Mouse (Mus musculus): Measurements from ENCODE around the gene Aco2. TPM values are rescaled to one million over a fixed set of nuclear protein-coding genes. Genes with fewer than 3 reads are reported as not detected.
A peak's percentile ranks its signal among the peaks of the same experiment; 100 is the strongest.

Aco2 gene
- total RNA-seq, 2 experiments from 2014 or later, result 420 to 427 TPM

DNA sequence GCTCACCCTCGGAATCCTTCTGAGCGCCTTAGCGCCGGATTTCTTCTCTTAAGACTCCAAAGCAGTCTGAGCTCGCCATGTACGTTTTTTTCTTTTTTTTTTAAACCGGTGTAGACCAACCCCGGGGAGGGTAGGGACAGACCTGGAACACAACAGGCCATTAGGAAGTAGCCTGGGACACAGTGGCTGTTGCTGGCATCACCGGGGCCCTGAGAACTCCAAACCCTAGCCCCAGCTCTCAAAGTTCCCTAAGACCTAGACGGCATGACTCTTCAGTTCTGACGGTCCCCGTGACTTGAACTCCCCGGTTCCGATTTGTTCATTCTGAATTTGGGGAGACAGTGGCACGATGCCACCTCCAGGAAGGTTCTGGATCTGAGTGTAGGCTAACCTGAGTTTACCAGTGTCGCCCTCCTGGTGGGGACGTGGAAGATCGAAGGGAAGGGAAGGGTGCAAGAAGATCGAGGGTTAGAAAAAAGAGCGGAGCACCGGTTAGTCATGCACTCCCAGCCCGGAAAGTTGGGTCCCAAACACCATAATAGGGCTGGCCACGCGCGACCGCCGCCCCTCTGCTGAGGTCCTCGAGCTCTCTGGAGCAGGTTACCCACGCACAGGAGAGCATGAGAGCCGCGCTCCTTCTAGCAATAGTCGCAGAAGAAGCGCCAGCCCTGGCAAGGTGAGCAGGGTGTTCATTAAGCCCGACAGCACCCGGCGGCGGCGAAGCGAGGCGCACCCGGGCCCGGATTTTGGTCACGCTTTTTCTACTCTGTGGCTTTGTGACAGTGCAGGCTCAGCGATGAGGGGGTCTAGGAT is 13.4 kb upstream of the Aco2 start, which contains the start of gene Tob2:
Gene Tob2, minus strand, starts transcription at position 280 of the 813 bp plus-strand sequence.
- peak; percentile 56 to 63 for DNase-seq (ENCODE audit: extremely low spot score in 1 of 2, low spot score in 2 of 2)
- intact Hi-C loops (cut with DNase I), result loop anchor here (1.0 to 2.0 kb wide), 2 partner anchors 14 to 56 kb away; partner anchors contain the start of genes Aco2 and Tef
- TF ChIP-seq CTCF (IDR thresholded peaks at IDR 0.05), result no peak; the same call in 1 of the 2 replicates
- H3K4me3 ChIP-seq, result peak within 1 kb of the TSS; percentile 98
- H3K27ac ChIP-seq, result peak within 1 kb of the TSS; percentile 99

- DNase-seq (ENCODE audit: extremely low spot score in 1 of 2, low spot score in 2 of 2), result peak; percentile 78 to 83
- intact Hi-C loops (cut with DNase I), result loop anchor here (2.0 kb wide), 1 partner anchor 13 kb away; the partner anchor contains the start of gene Aco2
- TF ChIP-seq CTCF (IDR thresholded peaks at IDR 0.05), result no peak
- Histone ChIP-seq H3K4me3 (peak overlapping the region; percentile 98), H3K27ac (peak overlapping the region; percentile 99)
Observed at GRCm38 (mm10) chr15:81859330-81860255, 12.5 kb upstream of the Aco2 start.

DNA sequence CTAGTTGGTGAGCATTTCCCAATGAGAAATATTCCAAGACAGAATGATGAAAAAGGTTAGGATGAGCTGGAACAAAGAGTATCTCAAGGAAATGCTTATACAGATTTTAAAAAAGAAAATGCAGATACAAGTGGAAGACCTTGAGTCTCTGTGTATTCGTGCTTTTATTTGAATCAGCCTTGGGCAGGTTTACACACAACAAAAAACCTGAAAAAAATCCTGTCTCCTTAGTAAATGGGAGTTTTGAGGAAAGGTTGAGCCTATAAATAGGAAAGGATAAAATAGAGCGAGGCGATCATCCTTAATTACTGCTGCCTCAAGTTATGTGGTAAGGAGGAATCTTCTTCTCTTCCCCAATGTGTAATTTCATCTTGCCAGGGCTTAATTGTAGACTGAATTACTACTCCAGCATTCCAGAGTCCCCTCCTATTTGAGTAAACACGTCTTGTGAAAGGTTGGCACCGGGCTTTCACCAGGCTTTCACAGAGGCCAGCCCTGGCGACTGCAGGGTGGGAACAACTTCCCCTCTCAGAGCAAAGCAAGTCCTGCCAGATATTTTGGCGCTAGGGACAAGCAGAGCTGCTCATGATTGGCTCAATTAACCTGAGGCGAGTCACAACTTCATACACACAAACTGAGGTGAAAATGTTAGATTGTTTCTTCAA is 11.5 kb upstream of the Aco2 start:
- H3K4me3 ChIP-seq, result peak overlapping the region; percentile 38
- peak overlapping the region; percentile 94 for H3K27ac ChIP-seq
- intact Hi-C loops (cut with DNase I), result no loop called here
- no peak for DNase-seq (ENCODE audit: extremely low spot score in 1 of 2, low spot score in 2 of 2)
- TF ChIP-seq CTCF (IDR thresholded peaks at IDR 0.05), result no peak

GRCm38 (mm10) chr15:81864238-81864637 is 7.9 kb upstream of the Aco2 start:
- intact Hi-C loops (cut with DNase I), result no loop called here
- no peak for DNase-seq (ENCODE audit: extremely low spot score in 1 of 2, low spot score in 2 of 2)
- no peak for TF ChIP-seq CTCF (IDR thresholded peaks at IDR 0.05)
- no peak overlapping the region for H3K4me3 ChIP-seq
- no peak overlapping the region for H3K27ac ChIP-seq

GRCm38 (mm10) chr15:81869985-81870384 is 2.1 kb upstream of the Aco2 start:
- intact Hi-C loops (cut with DNase I), result no loop called here
- no peak for TF ChIP-seq CTCF (IDR thresholded peaks at IDR 0.05)
- DNase-seq (ENCODE audit: extremely low spot score in 1 of 2, low spot score in 2 of 2), result no peak
- Histone ChIP-seq H3K27ac (no peak overlapping the region), H3K4me3 (no peak overlapping the region)

- H3K4me3 ChIP-seq, result peak within 1 kb of the TSS; percentile 83
- no peak for TF ChIP-seq CTCF (IDR thresholded peaks at IDR 0.05)
- DNase-seq (ENCODE audit: extremely low spot score in 1 of 2, low spot score in 2 of 2), result peak; percentile 81 to 85
- intact Hi-C loops (cut with DNase I), result loop anchor here (2.0 kb wide), 1 partner anchor 13 kb away; the partner anchor contains the start of gene Tob2
- H3K27ac ChIP-seq, result peak within 1 kb of the TSS; percentile 100
Observed at GRCm38 (mm10) chr15:81871604-81872261, 376 bp upstream of the Aco2 start, which contains the start of gene Phf5a. Gene Phf5a, minus strand, starts transcription at chr15:81871911.

DNA sequence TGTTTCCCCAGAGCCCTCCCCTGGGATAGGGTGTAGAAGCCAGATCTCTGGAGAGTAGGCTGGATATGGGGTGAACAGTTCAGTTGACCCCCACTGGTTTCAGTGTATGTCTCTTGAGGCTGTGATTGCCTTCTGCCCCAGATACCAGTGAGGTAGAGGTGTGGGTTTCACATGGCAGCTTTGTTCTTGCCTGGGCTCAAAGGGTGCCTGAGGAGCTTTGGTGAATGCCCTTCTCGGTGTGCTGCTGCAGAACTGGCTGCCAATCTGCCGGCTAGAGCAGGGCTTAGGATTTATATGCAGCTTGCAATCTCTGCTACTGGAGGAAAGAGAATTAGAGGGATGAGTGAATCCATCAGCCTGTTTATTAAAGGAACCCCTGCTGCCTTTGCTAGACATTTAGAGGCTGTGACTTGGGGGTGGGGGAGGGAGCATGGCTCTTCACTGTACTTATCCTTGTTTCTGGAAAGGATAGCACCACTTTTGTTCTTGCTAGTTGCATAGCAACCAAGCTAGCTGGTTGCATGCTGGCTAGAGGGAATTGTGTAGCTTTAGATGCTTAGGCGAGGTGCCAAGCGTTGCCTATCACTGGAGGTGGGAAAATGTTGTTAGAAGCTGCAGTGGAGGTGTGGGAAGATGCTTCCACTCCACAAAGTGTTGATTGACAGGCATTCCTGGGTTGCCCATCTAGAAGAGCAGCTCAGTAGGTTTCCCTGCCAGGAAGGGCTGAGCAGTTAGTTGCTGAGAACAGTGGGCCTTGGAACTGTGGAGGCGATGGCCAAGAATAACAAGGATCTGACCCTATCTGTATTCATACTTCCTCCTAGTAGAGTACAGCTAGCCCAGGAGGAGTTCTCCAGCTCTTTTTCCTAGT is 7.7 kb downstream of the Aco2 start:
- intact Hi-C loops (cut with DNase I), result no loop called here
- peak overlapping the region; percentile 81 for H3K27ac ChIP-seq
- peak overlapping the region; percentile 26; the same call in 1 of the 2 replicates for H3K4me3 ChIP-seq
- DNase-seq (ENCODE audit: extremely low spot score in 1 of 2, low spot score in 2 of 2), result peak; percentile 70 to 79
- no peak for TF ChIP-seq CTCF (IDR thresholded peaks at IDR 0.05)

DNA sequence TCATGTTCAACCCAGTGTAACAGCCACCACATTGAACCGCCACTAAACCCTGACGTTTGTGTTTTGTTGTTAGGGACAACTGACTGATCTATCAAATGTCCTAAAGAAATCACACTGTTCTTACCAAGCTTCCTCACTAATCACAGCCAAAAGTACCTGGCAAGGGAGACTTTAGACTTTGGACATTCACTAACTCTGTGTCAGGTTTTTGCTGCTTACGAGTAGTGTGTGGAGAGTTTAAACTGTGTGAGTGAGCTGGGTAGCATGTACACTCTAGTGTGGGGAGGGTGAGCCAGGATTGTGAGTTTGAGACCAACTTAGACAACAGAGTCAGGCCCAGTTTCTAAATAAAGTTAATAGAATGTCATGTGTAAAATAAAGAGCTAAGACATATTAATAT is 10.2 kb downstream of the Aco2 start:
- Histone ChIP-seq H3K27ac (peak overlapping the region; percentile 32; the same call in 1 of the 2 replicates), H3K4me3 (no peak overlapping the region)
- no peak for TF ChIP-seq CTCF (IDR thresholded peaks at IDR 0.05)
- no peak for DNase-seq (ENCODE audit: extremely low spot score in 1 of 2, low spot score in 2 of 2)
- intact Hi-C loops (cut with DNase I), result no loop called here

- no peak for TF ChIP-seq CTCF (IDR thresholded peaks at IDR 0.05)
- intact Hi-C loops (cut with DNase I), result no loop called here
- no peak for DNase-seq (ENCODE audit: extremely low spot score in 1 of 2, low spot score in 2 of 2)
- no peak overlapping the region for H3K4me3 ChIP-seq
- H3K27ac ChIP-seq, result 0 out of 2 replicates have a peak overlapping the region, but pooled peaks have one; percentile 26
Observed at GRCm38 (mm10) chr15:81885418-81885934, 13.4 kb downstream of the Aco2 start.
